Mouse (Mus musculus) forebrain, postnatal 0 days (tissue): ENCODE data around the gene Slc6a16. TPM values are rescaled to one million over a fixed set of nuclear protein-coding genes. Genes with fewer than 3 reads are reported as not detected.

Experiments used
- ATAC-seq: fragments of 200-750 bp; cut with Nextera tagmentation; 2 replicates; pipeline ENCODE4 v1.8.0; 2017; ENCODE audit warnings: mild to moderate bottlenecking, moderate library complexity
- DNase-seq: peaks from one replicate; pipeline ENCODE4 v3.0.0-alpha.2; 2015
- H3K27ac ChIP-seq: fragments of 300-500 bp; sonication (generic); 2 replicates; pipeline ENCODE4 v1.5.1; 2014; ENCODE audit warnings: low read depth, mild to moderate bottlenecking, antibody characterized with exemption, low read length, moderate library complexity, mixed read lengths
- H3K27me3 ChIP-seq: fragments of 300-500 bp; sonication (generic); 2 replicates; pipeline ENCODE4 v1.6.1; 2014; ENCODE audit warnings: mild to moderate bottlenecking, low read length, mixed read lengths; ENCODE audit not compliant: insufficient read depth
- H3K36me3 ChIP-seq: fragments of 300-500 bp; sonication (generic); 2 replicates; pipeline ENCODE4 v1.6.1; 2014; ENCODE audit warnings: mild to moderate bottlenecking, moderate library complexity; ENCODE audit not compliant: insufficient read depth
- H3K4me1 ChIP-seq: fragments of 300-500 bp; sonication (generic); 2 replicates; pipeline ENCODE4 v1.6.1; 2014; ENCODE audit warnings: antibody characterized with exemption; ENCODE audit not compliant: insufficient read depth
- H3K4me2 ChIP-seq: fragments of 300-500 bp; sonication (generic); 2 replicates; pipeline ENCODE4 v1.6.1; 2014; ENCODE audit warnings: low read depth, mild to moderate bottlenecking, moderate library complexity
- H3K4me3 ChIP-seq: fragments of 300-500 bp; sonication (generic); 2 replicates; pipeline ENCODE4 v1.5.1; 2014; ENCODE audit warnings: low read depth, low read length, mixed read lengths
- H3K9ac ChIP-seq: fragments of 300-500 bp; sonication (generic); 2 replicates; pipeline ENCODE4 v1.6.1; 2014; ENCODE audit warnings: mild to moderate bottlenecking
- H3K9me3 ChIP-seq: fragments of 300-500 bp; sonication (generic); 2 replicates; pipeline ENCODE4 v1.6.1; 2016; ENCODE audit warnings: low read length
- CTCF ChIP-seq: sonication (generic); IDR thresholded peaks from 2 replicates; pipeline ENCODE4 v1.5.1; 2016; ENCODE audit warnings: antibody characterized with exemption, control low read depth, low read depth
- WGBS: fragments of 180-500 bp; shearing (Covaris S2); extraction: QIAGEN DNeasy Blood & Tissue Kit; methylation state at CpG from one replicate; pipeline ENCODE4 v1.1.7; 2014; 5-methylcytosine and 5-hydroxymethylcytosine counted together
- polyA plus RNA-seq: library from polyadenylated mRNA; unstranded; fragments of >200 nt; fragmentation: Nextera tagmentation; extraction: Ambion mirVana; gene quantifications from 2 replicates; pipeline ENCODE4 v1.2.1, GENCODE M21; 2015
- total RNA-seq: library from RNA; depleted of rRNA; stranded (reverse); fragments of >200 nt; gene quantifications from 2 replicates; pipeline ENCODE4 v1.2.3, GENCODE M21; 2014

The Slc6a16 gene
- total and polyA plus RNA-seq, 2 experiments from 2014 or later: 0.24 to 1.7 TPM

DNA sequence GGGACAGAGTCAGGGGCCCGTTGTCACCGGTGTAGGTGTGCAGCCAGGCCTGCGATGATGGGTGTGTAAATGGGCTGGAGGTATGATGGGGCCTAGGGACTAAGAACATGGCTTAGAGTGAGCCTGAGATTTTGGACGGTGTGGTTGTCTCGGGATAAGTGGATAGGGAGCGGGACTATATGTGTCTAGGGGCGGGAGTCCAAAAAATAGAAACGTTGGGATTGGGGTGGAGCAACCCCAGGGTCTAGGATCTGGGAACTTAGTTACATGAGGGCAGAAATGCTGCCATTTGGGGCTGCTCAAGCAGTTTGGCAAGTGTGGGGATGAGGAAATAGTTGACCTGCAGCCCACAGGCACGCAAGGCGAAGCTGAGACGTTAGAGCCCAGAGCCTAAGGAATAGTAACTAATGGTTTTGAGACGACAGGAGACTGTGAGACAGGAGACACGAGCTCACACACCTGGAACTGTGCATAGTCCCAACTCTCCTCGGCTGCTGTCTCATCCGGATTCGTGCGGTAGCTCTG is 5.2 kb upstream of the Slc6a16 start:
- no peak for DNase-seq
- no peaks in the 10 kb centered on the region for H3K9me3 ChIP-seq
- H3K9ac ChIP-seq: no peak overlapping the region
- no peaks in the 10 kb centered on the region for H3K36me3 ChIP-seq
- no peak for ATAC-seq
- H3K4me2 ChIP-seq: 0 out of 2 replicates have a peak overlapping the region, but pooled peaks have one; percentile 27
- no peak overlapping the region for H3K4me3 ChIP-seq
- no peak for TF ChIP-seq CTCF
- WGBS: 38% methylated on average over 17 of the region's 17 CpGs
- H3K27me3 ChIP-seq: no peaks in the 10 kb centered on the region
- no peak overlapping the region for H3K27ac ChIP-seq
- 0 out of 2 replicates have a peak, but pooled peaks cover 6% of the 10 kb centered on the region for H3K4me1 ChIP-seq

DNA sequence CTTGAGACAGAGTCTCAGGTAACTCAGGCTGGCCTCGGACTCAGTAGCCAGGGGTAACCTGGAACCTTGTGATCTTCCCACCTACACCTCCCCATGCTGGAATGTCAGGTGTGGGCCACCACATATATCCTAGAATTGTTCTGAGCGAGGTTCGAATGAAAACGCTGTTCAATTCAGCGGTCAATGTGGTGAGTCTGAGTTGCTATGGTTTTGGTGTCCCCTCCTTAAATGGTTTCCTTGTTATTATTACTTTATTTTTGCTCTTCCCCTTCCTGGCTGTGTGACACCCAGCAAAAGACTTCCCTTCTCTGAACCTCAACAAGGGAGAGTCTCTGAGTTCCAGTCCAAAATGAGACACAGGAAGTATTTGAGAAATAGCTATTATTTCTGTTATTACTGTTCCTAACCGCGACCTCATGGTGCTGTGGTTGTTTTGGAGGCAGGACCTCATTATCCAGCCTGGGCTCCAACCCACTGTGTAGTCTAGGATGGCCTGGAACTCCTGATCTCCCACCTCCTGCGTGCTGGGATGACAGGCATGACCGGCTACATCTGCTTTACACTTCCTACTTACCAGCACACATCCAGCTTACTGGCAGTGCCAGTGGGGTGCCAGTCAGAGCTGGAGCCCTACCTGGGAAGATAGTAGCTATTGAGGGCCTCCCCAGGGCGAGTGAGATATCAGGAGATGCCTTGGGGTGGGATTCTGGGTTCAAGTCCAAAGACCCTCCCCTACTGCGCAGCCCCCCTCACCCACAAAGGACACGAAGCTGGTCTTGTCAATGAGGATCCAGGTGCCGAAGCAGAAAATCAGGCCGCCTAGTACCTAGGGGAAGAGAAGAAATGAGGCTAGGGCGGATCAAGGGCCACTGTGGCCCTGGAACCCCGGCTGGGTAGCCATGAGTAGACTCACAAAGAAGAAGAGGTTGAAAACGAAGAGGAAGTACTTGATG is 2.9 kb upstream of the Slc6a16 start:
- WGBS: 79% methylated on average over 17 of the region's 17 CpGs
- H3K27me3 ChIP-seq: no peaks in the 10 kb centered on the region
- ATAC-seq (no peak), DNase-seq (no peak)
- no peak for TF ChIP-seq CTCF
- H3K4me3 ChIP-seq: no peak overlapping the region
- H3K9ac ChIP-seq: no peak overlapping the region
- H3K4me1 ChIP-seq: 0 out of 2 replicates have a peak, but pooled peaks cover 9% of the 10 kb centered on the region
- H3K36me3 ChIP-seq: no peaks in the 10 kb centered on the region
- H3K4me2 ChIP-seq: no peak overlapping the region
- H3K9me3 ChIP-seq: no peaks in the 10 kb centered on the region
- no peak overlapping the region for H3K27ac ChIP-seq

DNA sequence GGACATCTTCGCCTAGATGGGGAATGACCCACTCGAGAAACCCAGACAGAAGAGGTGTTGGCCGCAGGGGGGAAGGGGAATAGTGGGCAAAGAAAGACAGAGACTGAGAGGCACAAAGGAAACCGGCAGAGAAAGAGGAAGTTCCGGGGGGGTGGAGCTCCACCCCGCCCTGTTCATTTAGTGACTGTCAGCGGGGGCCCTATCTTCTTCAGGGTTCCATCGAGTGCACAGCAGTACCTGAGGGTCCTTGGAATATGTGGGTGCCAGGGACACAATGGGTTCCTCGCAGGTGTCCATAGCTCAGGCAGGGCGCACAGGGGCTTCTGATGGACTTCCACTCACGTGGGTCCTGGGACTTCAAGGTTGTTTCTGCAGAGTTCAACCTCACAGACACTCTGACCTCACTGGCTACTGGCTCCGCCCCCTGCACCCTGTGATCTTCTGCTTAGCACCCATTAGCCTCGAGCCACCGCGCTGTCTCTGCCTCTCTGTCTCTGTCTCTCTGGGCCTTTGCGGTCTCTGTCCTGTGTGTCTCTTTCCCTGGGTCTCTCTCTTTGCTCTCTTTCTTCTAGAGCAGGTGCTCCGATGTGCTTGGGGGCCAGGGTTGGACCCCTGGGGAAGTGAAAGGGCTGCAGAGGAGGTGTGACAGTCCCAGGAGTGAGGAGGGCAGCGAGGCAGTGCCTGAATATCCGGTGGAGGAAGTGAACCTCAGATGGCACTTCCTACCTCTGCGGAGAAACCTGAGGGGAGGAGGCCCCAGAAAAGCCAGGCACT is 2.0 kb upstream of the Slc6a16 start, which contains the start of gene Cd37:
Cd37 (minus strand) TSS at position 393 of the 774 bp plus-strand sequence.
- Histone ChIP-seq H3K27me3 (no peaks in the 10 kb centered on the region), H3K9ac (no peak within 1 kb of the TSS), H3K4me2 (no peak within 1 kb of the TSS), H3K27ac (no peak within 1 kb of the TSS), H3K4me1 (0 out of 2 replicates have a peak, but pooled peaks cover 9% of the 10 kb centered on the region), H3K36me3 (no peaks in the 10 kb centered on the region), H3K9me3 (no peaks in the 10 kb centered on the region), H3K4me3 (no peak within 1 kb of the TSS)
- no peak for DNase-seq
- ATAC-seq: no peak
- 44% methylated on average over 20 of the region's 20 CpGs for WGBS
- no peak for TF ChIP-seq CTCF

DNA sequence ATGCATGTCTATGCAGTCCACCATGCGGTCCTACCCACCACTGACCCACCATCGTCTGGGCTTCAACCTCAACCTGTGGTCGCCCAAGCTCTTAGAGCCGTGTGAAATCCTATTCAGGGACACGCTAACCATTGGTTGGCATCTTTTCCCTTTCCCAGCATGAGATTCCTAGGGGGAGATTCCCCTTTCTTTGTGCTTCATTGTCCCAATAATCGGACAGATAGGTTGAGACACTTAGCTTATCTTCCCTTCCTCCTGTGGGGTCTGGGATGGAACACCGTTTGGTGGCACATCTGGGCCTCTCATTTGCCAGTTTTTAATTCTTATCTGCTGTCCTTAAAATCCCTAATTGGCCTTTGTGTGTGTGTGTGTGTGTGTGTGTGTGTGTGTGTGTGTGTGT is 776 bp upstream of the Slc6a16 start:
- no peak overlapping the region for H3K27ac ChIP-seq
- H3K9me3 ChIP-seq: no peaks in the 10 kb centered on the region
- H3K36me3 ChIP-seq: no peaks in the 10 kb centered on the region
- H3K27me3 ChIP-seq: no peaks in the 10 kb centered on the region
- 64% methylated on average over 7 of the region's 7 CpGs for WGBS
- ATAC-seq (no peak), DNase-seq (no peak)
- no peak overlapping the region for H3K4me3 ChIP-seq
- H3K4me1 ChIP-seq: 0 out of 2 replicates have a peak, but pooled peaks cover 2% of the 10 kb centered on the region
- peak overlapping the region; percentile 59; the same call in 1 of the 2 replicates for H3K4me2 ChIP-seq
- no peak for TF ChIP-seq CTCF
- H3K9ac ChIP-seq: no peak overlapping the region

DNA sequence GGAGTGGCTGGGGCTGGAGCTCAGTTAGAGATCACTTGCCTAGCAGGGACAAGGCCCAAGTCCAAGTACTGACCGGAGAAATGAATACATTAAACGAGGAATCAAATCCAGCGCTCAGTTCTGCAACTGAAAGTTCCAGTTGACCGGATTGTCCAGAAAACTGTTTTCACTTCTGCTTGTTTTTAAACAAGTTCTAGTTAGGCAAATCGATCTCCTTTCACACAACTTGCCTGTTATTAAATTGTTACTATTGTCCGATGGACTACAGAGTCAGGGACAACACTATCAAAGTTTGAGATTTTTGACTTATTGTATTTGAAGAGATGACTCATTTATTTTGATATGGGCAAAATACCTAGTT is 484 bp downstream of the Slc6a16 start:
- Histone ChIP-seq H3K9ac (peak overlapping the region; percentile 47; the same call in 1 of the 2 replicates), H3K27me3 (no peaks in the 10 kb centered on the region), H3K4me1 (0 out of 2 replicates have a peak, but pooled peaks cover 2% of the 10 kb centered on the region), H3K4me2 (peak overlapping the region; percentile 59), H3K36me3 (no peaks in the 10 kb centered on the region), H3K4me3 (peak overlapping the region; percentile 35), H3K27ac (no peak overlapping the region), H3K9me3 (no peaks in the 10 kb centered on the region)
- WGBS: 82% methylated on average over 6 of the region's 6 CpGs
- DNase-seq (no peak), ATAC-seq (no peak)
- TF ChIP-seq CTCF: no peak

DNA sequence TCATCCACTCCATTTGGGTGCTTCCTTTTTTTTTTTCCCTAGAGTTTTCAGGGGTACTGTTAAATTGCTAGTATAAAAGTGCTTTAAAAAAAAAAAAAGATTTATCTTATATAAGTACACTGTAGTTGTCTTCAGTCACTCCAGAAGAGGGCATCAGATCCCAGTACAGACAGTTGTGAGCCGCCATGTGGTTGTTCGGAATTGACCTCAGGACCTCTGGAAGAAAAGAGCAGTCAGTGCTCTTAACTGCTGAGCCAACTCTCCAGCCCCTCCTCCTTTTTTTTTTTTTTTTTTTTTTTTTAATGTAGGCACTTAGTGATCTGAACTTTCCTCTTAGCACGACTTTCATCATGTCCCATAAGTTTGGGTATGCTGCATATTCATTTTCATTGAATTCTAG is 6.8 kb downstream of the Slc6a16 start:
- H3K9me3 ChIP-seq: no peaks in the 10 kb centered on the region
- TF ChIP-seq CTCF: 0 out of 2 replicates have a peak, but pooled peaks have one; percentile 8
- ATAC-seq (no peak), DNase-seq (no peak)
- no peaks in the 10 kb centered on the region for H3K4me1 ChIP-seq
- no peak overlapping the region for H3K9ac ChIP-seq
- no peaks in the 10 kb centered on the region for H3K27me3 ChIP-seq
- H3K36me3 ChIP-seq: no peaks in the 10 kb centered on the region
- H3K4me2 ChIP-seq: no peak overlapping the region
- 51% methylated on average over 3 of the region's 3 CpGs for WGBS
- no peak overlapping the region for H3K4me3 ChIP-seq
- no peak overlapping the region for H3K27ac ChIP-seq
